Mouse (Mus musculus): ENCODE measurements at regions not wholly inside any gene's neighbourhood (a gene's known extent, or its start where the extent isn't known, plus 50 kb on each side); places are given as distances from the start of the nearest gene placed in this dataset.

DNA sequence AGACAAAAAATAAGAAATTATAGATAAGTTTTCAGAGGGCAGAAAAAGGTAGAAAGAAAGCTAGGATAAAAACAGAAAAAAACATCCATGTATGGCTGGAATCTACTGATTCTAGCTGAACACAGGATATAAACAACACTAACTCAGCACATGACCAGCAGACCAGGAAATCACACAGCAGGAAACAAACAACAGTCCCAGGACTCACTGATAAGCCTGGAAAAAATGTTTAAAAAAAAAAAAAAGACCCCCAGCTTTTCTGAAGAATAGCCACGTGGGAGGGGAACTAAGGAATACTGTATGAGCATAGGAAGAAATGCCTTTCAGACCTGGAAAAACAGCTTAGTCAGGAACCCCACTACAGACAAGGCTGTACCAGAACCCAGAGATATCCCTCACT lies 145.7 kb downstream of the Tmem17 start:
- Histone ChIP-seq H3K4me1 (ENCODE audit: control insufficient read depth, insufficient read depth, low read length) (peaks cover 5% of the 10 kb centered on the region), H3K27ac (peak overlapping the region; percentile 61), H3K79me2 (replicated peaks; ENCODE audit: control insufficient read depth, insufficient read depth, low read length) (no peaks in the 10 kb centered on the region), H3K4me3 (no peak overlapping the region), H3K36me3 (ENCODE audit: control insufficient read depth, insufficient read depth, low read length) (peaks cover 5% of the 10 kb centered on the region; the same call in 1 of the 2 replicates), H3K27me3 (ENCODE audit: control insufficient read depth, insufficient read depth, low read length) (no peaks in the 10 kb centered on the region), H3K9ac (ENCODE audit: low read depth, low read length) (no peak overlapping the region)
- no peak for TF ChIP-seq EP300 (IDR thresholded peaks at IDR 0.05; ENCODE audit: insufficient read depth, low read depth, low read length)
- no peak for TF ChIP-seq POLR2A (IDR thresholded peaks at IDR 0.05; ENCODE audit: insufficient read depth, low read depth, low read length)
- no peak for TF ChIP-seq CTCF (IDR thresholded peaks at IDR 0.05)
- intact Hi-C loops (cut with DNase I) = loop anchor here (2.0 kb wide), 1 partner anchor 21 kb away; no protein-coding TSS in a partner anchor
- 32% methylated on average over 1 of the region's 1 CpGs for WGBS
- no peak for DNase-seq

DNA sequence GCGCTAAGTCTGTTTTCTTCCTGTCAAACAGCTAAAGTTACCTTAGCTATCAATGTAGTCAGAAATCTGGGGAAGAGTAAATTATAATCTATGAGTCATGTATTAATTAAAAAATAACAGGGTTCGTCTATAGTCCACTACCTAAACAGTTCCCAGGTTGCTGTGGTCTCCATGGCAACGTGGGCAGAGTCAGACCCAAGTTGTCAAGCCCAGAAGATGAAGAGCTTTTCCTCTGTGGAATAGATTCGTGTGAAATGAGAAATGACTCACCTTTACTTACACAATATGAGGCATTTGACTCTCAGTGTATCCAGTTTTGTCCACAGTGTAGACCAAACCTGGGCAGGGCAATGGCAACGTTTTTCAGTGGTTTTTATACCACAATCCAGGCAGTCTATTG lies 149.2 kb downstream of the Tmem17 start:
- WGBS = 59% methylated on average over 5 of the region's 5 CpGs
- intact Hi-C loops (cut with DNase I) = no loop called here

DNA sequence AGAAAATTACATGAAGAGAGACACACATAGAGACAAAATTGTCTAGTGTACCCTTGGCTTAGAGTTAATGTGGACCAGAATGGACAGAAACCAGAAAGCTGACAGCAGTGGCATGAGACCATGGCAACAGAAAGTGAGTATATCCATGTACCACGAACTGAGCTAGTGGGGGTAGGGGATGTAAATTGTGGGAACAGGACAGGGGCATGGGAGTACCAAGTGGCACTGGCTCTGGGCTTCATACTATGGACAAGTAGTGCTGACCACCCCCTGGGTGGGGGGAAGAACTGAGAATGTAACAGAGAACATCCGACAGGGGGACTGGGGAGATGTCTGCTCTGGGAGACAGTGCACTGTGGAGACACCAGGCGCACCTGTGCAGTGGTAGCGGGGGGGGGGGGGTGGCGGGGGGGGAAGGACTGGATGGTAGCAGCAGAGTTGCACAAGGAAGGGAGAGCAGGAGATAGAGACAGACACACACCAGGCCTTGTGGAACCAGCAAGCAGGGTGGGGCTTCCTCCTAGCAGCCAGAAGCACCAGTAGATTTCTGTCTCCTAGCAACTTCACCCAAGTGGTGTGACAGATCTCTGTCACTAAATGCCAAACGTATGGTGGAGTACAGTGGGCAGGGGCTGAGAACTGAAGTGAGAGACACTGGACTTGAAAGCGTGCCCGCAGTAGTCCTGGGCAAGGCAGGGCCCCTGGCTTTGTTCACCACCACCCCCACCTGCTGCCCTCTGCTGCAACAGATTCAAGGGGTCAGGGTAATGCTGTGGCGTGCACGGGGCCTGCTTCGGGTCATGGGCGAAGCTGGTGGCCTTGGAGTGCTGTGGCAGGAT lies 150.0 kb downstream of the Tmem17 start:
- WGBS = 65% methylated on average over 11 of the region's 12 CpGs
- intact Hi-C loops (cut with DNase I) = no loop called here
- TF ChIP-seq EP300 (IDR thresholded peaks at IDR 0.05; ENCODE audit: insufficient read depth, low read depth, low read length) (no peak), POLR2A (IDR thresholded peaks at IDR 0.05; ENCODE audit: insufficient read depth, low read depth, low read length) (no peak), CTCF (IDR thresholded peaks at IDR 0.05) (no peak)

More for the DNA sequence above, 149.2 kb downstream of the Tmem17 start:
- Histone ChIP-seq H3K36me3 (ENCODE audit: control insufficient read depth, insufficient read depth, low read length) (peaks cover 3% of the 10 kb centered on the region; the same call in 1 of the 2 replicates), H3K4me3 (no peak overlapping the region), H3K4me1 (ENCODE audit: control insufficient read depth, insufficient read depth, low read length) (peaks cover 3% of the 10 kb centered on the region), H3K27ac (no peak overlapping the region), H3K27me3 (ENCODE audit: control insufficient read depth, insufficient read depth, low read length) (no peaks in the 10 kb centered on the region), H3K79me2 (replicated peaks; ENCODE audit: control insufficient read depth, insufficient read depth, low read length) (no peaks in the 10 kb centered on the region), H3K9ac (ENCODE audit: low read depth, low read length) (no peak overlapping the region)
- DNase-seq = no peak
- TF ChIP-seq CTCF (IDR thresholded peaks at IDR 0.05) (no peak), EP300 (IDR thresholded peaks at IDR 0.05; ENCODE audit: insufficient read depth, low read depth, low read length) (no peak), POLR2A (IDR thresholded peaks at IDR 0.05; ENCODE audit: insufficient read depth, low read depth, low read length) (no peak)

DNA sequence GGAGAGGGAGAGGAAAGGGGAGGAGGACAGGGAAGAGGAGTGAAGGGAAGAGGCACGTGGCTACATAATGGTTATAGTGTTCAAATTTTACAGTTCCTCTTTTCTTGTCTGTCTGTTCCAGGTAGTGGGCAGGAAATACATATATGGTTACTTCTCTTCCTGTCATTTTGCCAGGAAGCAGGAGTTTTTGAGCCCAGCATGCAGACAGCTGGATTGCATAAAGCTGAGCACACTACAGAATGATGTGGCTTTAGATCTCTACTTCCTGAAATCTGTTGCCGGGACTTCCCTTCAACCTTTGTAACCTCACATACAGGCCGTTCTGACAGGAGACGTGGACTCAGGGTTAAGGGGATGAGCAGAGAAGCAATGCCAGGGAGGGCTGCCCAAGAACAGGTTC lies 154.1 kb downstream of the Tmem17 start:
- no peaks in the 10 kb centered on the region for H3K36me3 ChIP-seq (ENCODE audit: control insufficient read depth, insufficient read depth, low read length)
- no peak for TF ChIP-seq CTCF (IDR thresholded peaks at IDR 0.05)
- TF ChIP-seq POLR2A (IDR thresholded peaks at IDR 0.05; ENCODE audit: insufficient read depth, low read depth, low read length) = no peak
- no peak for TF ChIP-seq EP300 (IDR thresholded peaks at IDR 0.05; ENCODE audit: insufficient read depth, low read depth, low read length)
- H3K9ac ChIP-seq (ENCODE audit: low read depth, low read length) = no peak overlapping the region
- 18% methylated on average over 4 of the region's 4 CpGs for WGBS
- no peaks in the 10 kb centered on the region for H3K4me1 ChIP-seq (ENCODE audit: control insufficient read depth, insufficient read depth, low read length)
- no peak overlapping the region for H3K27ac ChIP-seq
- DNase-seq = no peak
- no peak overlapping the region for H3K4me3 ChIP-seq
- H3K79me2 ChIP-seq (replicated peaks; ENCODE audit: control insufficient read depth, insufficient read depth, low read length) = no peaks in the 10 kb centered on the region
- intact Hi-C loops (cut with DNase I) = no loop called here
- no peaks in the 10 kb centered on the region for H3K27me3 ChIP-seq (ENCODE audit: control insufficient read depth, insufficient read depth, low read length)

More for the DNA sequence above, 150.0 kb downstream of the Tmem17 start:
- H3K79me2 ChIP-seq (replicated peaks; ENCODE audit: control insufficient read depth, insufficient read depth, low read length) = no peaks in the 10 kb centered on the region
- H3K4me3 ChIP-seq = no peak overlapping the region
- no peak for DNase-seq
- peaks cover 3% of the 10 kb centered on the region for H3K4me1 ChIP-seq (ENCODE audit: control insufficient read depth, insufficient read depth, low read length)
- H3K27ac ChIP-seq = no peak overlapping the region
- peaks cover 2% of the 10 kb centered on the region; the same call in 1 of the 2 replicates for H3K36me3 ChIP-seq (ENCODE audit: control insufficient read depth, insufficient read depth, low read length)
- H3K27me3 ChIP-seq (ENCODE audit: control insufficient read depth, insufficient read depth, low read length) = no peaks in the 10 kb centered on the region
- no peak overlapping the region for H3K9ac ChIP-seq (ENCODE audit: low read depth, low read length)

DNA sequence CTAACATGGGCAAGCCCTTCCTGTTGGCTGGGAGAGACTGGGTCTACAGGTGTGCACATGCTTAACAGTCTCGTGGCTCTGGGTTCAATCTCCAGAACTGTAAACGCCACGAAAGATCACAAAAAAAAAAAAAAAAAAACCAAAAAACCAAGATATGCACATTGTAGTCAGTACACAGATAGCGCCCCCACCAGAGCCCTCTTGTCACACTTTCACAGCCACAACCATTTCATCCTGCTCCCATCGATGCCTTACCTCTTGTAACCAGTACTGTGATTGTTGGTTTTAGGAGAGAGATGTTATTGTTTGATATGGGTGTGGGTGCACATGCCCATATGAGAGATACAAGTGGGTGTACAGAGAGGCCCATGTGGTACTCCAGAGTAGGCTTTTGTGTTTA lies 154.5 kb downstream of the Tmem17 start:
- Histone ChIP-seq H3K36me3 (ENCODE audit: control insufficient read depth, insufficient read depth, low read length) (no peaks in the 10 kb centered on the region), H3K4me3 (no peak overlapping the region), H3K4me1 (ENCODE audit: control insufficient read depth, insufficient read depth, low read length) (no peaks in the 10 kb centered on the region), H3K27me3 (ENCODE audit: control insufficient read depth, insufficient read depth, low read length) (no peaks in the 10 kb centered on the region), H3K79me2 (replicated peaks; ENCODE audit: control insufficient read depth, insufficient read depth, low read length) (no peaks in the 10 kb centered on the region), H3K9ac (ENCODE audit: low read depth, low read length) (no peak overlapping the region), H3K27ac (no peak overlapping the region)
- DNase-seq = no peak
- intact Hi-C loops (cut with DNase I) = no loop called here
- 71% methylated on average over 5 of the region's 5 CpGs for WGBS
- TF ChIP-seq EP300 (IDR thresholded peaks at IDR 0.05; ENCODE audit: insufficient read depth, low read depth, low read length) = no peak
- TF ChIP-seq POLR2A (IDR thresholded peaks at IDR 0.05; ENCODE audit: insufficient read depth, low read depth, low read length) = no peak
- TF ChIP-seq CTCF (IDR thresholded peaks at IDR 0.05) = no peak

DNA sequence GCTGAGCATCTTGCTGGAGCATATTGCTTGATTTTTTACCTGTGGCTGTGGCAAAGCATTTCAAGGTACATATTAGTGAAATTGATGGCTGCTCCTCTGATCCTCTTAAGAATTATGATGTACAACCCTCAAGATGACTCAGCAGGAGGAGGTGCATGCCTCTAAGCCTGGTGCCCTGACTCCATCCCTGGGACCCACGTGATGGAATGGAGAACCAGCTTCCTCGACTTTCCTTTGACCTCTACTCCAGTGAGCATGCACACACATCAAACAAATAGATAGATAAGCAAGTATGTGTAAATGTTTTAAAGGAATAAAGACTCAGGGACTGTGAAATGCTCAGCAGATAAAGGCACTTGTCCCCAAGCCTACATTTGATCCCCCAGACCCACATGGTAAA lies 156.3 kb downstream of the Tmem17 start:
- no peak overlapping the region for H3K4me3 ChIP-seq
- H3K79me2 ChIP-seq (replicated peaks; ENCODE audit: control insufficient read depth, insufficient read depth, low read length) = no peaks in the 10 kb centered on the region
- no peaks in the 10 kb centered on the region for H3K36me3 ChIP-seq (ENCODE audit: control insufficient read depth, insufficient read depth, low read length)
- WGBS = 29% methylated on average over 2 of the region's 2 CpGs
- H3K27ac ChIP-seq = no peak overlapping the region
- no peak overlapping the region for H3K9ac ChIP-seq (ENCODE audit: low read depth, low read length)
- DNase-seq = no peak
- H3K27me3 ChIP-seq (ENCODE audit: control insufficient read depth, insufficient read depth, low read length) = no peaks in the 10 kb centered on the region
- TF ChIP-seq POLR2A (IDR thresholded peaks at IDR 0.05; ENCODE audit: insufficient read depth, low read depth, low read length) (no peak), CTCF (IDR thresholded peaks at IDR 0.05) (no peak), EP300 (IDR thresholded peaks at IDR 0.05; ENCODE audit: insufficient read depth, low read depth, low read length) (no peak)
- peaks cover 2% of the 10 kb centered on the region; the same call in 1 of the 2 replicates for H3K4me1 ChIP-seq (ENCODE audit: control insufficient read depth, insufficient read depth, low read length)
- intact Hi-C loops (cut with DNase I) = no loop called here

Data from heart, adult 2 months (tissue).